Mouse (Mus musculus): ENCODE measurements around the gene Ctsf.
"Not testable (repeated sequence)": the region's sequence is repeated elsewhere in the genome, so short reads cannot be mapped to it uniquely, and the experiment has no call there.

Ctsf gene

GRCm38 (mm10) chr19:4849800-4850199 lies 5.1 kb upstream of the Ctsf start:
- no peak for DNase-seq (ENCODE audit: low spot score)

GRCm38 (mm10) chr19:4850281-4850680 lies 4.6 kb upstream of the Ctsf start:
- no peak for DNase-seq (ENCODE audit: low spot score)

GRCm38 (mm10) chr19:4855470-4855820 lies 515 bp downstream of the Ctsf start:
- DNase-seq (ENCODE audit: low spot score) = no peak

GRCm38 (mm10) chr19:4855951-4856350 lies 1.0 kb downstream of the Ctsf start:
- no peak for DNase-seq (ENCODE audit: low spot score)

GRCm38 (mm10) chr19:4859081-4859480 lies 4.2 kb downstream of the Ctsf start:
- DNase-seq (ENCODE audit: low spot score) = no peak

DNA sequence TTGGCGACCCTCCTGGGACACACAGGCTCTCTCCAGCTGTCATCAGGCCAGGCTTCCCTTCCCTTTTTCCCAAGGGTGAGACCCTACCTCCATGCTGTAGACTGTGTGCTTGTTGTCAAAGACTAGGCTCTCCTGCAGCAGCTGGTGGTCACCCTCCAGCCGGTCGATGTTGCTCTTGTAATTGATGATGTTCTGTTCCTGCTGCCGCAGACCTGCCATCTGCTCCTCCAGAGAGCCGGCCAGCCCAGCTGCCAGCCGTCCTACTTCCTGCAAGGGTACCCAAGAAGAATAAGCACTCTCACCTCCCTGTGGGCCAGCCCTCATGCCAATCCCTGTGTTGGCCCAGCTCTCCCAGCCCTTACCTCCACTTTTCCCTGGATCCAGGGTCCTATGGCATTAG lies 8.1 kb downstream of the Ctsf start:
- DNase-seq (ENCODE audit: low spot score) = no peak

GRCm38 (mm10) chr19:4865147-4865546 lies 10.2 kb downstream of the Ctsf start:
- DNase-seq (ENCODE audit: low spot score) = no peak

DNA sequence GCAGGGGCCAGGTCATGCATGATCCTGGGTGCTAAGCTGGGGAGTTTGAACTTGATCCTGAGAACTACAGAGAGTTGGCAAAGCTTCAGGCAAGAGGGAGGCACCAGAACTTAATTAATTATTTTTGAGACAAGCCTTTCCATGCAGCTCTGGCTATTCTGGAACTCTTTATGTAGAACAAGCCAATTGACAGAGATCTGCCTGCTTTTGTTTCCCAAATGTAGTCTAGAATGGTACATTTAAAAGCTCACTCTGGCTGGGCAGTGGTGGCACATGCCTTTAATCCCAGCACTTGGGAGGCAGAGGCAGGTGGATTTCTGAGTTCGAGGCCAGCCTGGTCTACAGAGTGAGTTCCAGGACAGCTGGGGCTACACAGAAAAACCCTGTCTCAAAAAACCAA lies 19.7 kb downstream of the Ctsf start:
- not testable (repeated sequence) for DNase-seq (ENCODE audit: low spot score)

GRCm38 (mm10) chr19:4876241-4876640 lies 21.3 kb downstream of the Ctsf start:
- DNase-seq (ENCODE audit: low spot score) = no peak

DNA sequence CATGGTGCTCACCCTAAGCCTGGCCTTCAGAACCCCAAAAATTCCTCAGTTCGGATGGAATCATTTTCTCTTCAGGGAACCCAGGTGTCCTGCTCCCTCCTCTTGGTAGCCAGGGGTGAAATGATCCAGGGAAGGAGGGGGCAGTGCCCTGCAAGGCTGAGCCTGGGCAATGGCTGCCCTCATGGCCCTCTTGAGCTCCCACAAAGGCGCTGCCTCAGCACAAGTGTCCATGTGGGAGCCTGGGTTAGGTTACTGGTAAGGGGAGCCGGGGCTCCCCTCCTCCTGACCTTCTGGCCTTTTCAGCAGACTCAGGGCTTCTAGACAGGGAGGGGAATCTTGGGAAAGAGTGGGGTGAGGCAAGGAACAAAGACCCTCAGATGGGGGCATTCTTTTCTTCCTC lies 21.8 kb downstream of the Ctsf start:
- DNase-seq (ENCODE audit: low spot score) = no peak

GRCm38 (mm10) chr19:4877785-4878184 lies 22.9 kb downstream of the Ctsf start, which contains the start of gene Actn3:
Actn3 (minus strand) TSS chr19:4877909.
- no peak for DNase-seq (ENCODE audit: low spot score)

DNA sequence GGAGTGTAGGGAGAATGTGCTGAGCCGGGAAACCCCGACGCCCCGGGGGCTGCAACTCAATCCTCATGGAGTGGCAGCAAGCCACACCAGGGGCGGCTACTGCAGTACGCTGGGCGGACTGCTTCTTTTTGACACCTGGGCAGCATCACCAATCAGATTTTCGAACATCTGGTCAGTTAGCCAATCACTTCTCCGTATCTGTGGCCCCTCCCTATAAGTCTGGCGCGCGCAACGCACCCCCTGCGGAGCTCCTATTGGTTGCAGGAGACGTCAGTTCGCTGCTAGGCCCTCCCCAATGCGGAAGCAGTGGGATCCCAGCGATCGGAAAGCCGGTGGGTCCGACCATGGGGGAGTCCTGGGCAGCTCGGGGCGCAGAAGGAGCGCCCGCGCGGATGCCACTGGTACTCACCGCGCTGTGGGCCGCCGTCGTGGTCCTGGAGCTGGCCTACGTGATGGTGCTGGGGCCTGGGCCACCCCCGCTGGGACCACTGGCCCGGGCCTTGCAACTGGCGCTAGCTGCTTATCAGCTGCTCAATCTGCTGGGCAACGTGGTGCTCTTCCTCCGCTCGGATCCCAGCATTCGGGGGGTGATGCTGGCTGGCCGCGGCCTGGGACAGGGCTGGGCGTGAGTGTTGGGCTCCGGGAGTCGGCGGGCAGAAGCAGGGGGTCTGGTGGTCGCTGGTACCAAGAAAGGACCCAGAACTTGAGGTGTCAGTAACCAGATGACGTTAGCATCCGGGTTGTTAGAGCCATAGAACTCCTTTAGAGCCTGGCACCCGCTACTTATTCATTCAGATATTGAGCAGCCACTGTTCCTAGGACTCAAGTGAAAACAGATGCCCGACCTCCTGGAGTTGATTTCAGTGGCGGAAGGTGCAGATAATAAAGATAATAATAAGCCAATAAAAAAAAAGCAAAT lies 23.7 kb downstream of the Ctsf start, which contains the start of gene Zdhhc24:
Gene Zdhhc24, plus strand, starts transcription at position 264 of the 919 bp plus-strand sequence.
- peak; percentile 88 for DNase-seq (ENCODE audit: low spot score)

GRCm38 (mm10) chr19:4879324-4879703 lies 24.4 kb downstream of the Ctsf start:
- DNase-seq (ENCODE audit: low spot score) = no peak

- DNase-seq (ENCODE audit: low spot score) = no peak
These were observed 29.0 kb downstream of the Ctsf start for GRCm38 (mm10) chr19:4883961-4884360.

DNA sequence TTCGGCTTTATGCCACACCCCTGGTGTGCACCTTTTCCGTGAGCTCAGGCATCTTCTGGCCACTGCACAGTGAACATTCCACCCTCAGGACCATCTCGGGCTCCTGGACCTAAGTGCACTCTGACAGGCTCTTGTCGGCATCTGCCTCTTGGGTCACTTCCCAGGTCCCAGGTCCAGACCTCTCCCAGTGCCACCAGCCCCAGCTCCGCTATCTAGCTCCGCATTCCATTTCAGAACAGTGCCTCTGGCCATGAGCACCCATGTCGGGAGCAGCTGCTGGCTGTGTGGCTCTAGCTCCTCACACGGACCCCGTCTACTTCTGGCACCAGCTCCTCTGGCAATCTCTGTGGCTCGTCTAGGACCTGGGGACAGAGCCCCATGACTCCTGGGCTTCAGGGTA lies 34.9 kb downstream of the Ctsf start:
- DNase-seq (ENCODE audit: low spot score) = no peak

GRCm38 (mm10) chr19:4891798-4892197 lies 36.9 kb downstream of the Ctsf start:
- DNase-seq (ENCODE audit: low spot score) = no peak

DNA sequence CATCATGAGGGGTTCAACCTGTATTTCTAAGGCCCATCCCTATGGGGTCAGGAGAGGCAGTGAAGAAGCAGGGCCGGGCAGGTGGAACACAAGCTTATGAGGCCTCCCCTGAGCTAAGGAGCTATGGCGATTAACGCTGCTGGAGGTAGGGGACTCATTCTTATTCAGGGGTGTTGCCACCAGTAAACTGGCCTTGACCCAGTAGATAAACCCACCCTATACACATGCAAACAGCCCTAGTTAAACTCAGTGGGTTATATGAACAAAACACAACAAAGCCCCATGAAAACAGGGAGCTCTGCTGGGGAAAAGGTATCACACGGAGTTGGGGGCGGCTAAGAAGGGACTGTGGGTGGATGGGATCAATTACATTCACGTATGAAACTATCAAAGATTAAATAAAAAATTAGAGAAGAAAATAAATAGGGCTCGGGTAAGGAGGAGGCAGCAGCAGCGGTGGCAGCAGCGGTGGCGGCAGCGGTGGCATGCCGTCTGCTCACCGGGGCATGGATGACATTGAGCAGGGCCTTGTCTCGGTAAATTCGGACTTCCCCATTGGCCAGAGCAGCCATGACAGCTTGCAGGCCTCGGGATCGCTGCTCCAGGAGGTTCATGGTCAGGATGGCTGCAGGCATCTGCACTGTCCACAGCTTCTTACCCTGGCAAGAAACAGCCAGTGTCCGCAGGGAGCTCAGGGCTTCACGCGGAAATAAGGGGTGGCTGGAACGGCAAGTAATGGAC lies 42.0 kb downstream of the Ctsf start:
- no peak for DNase-seq (ENCODE audit: low spot score)

- DNase-seq (ENCODE audit: low spot score) = no peak
These were observed 44.0 kb downstream of the Ctsf start for GRCm38 (mm10) chr19:4898972-4899371.

DNA sequence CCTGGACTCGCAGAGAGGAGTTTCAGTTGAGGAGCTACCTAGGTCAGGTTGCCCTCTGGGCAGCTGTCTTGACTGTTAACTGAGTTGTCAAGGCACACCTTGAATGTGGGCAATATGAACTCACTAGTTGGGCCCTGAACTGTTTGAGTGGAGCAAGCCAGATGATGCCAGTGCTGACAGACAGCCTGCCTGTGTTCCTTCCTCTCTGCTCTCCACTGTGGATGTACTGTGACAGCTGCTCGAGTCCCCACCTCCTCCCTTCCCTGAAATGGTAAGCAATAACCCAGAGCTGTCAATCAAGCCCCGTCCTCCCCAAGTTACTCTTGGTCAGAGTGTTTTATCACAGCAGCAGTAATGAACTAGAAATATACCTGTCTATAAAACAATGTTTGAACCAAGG lies 45.0 kb downstream of the Ctsf start:
- DNase-seq (ENCODE audit: low spot score) = no peak

- peak; percentile 33 for DNase-seq (ENCODE audit: low spot score)
These were observed 51.3 kb downstream of the Ctsf start, which contains the start of gene Bbs1 for GRCm38 (mm10) chr19:4905979-4906794. Bbs1 (minus strand) TSS chr19:4906628.

- no peak for DNase-seq (ENCODE audit: low spot score)
These were observed 53.2 kb downstream of the Ctsf start for GRCm38 (mm10) chr19:4908107-4908506.

DNA sequence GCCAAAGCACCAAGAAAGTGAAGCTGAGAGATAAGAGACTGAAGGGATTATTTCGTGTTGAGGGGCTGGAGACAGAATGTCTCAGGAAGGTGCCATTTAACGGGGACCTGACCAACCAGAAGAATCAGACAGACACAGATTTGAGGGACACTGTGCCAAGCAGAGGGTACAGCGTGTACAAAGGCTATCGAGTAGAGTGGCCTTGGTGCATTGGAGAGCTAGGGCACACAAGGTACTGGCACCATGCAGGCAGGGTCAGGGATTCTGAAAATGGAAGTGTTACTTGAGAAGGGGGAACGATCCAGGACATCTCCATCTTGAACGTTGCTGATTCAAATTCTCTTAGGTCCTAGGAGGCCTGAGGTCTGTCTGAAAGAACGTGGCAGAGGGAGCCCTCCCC lies 54.4 kb downstream of the Ctsf start:
- no peak for DNase-seq (ENCODE audit: low spot score)
